Mouse (Mus musculus) hindbrain, embryonic 13.5 days (tissue): ENCODE results near the gene Itgad. TPM values are rescaled to one million over a fixed set of nuclear protein-coding genes. Genes with fewer than 3 reads are reported as not detected.

ENCODE experiments used
- ATAC-seq: fragments of 200-750 bp; cut with Nextera tagmentation; 2 replicates; pipeline ENCODE4 v1.8.0; 2017; ENCODE audit warnings: moderate TSS enrichment; ENCODE audit not compliant: low FRiP score
- H3K27ac ChIP-seq: fragments of 300-500 bp; sonication (generic); 2 replicates; pipeline ENCODE4 v1.5.1; 2015; ENCODE audit warnings: inconsistent platforms, mild to moderate bottlenecking, moderate library complexity
- H3K27me3 ChIP-seq: fragments of 300-500 bp; sonication (generic); 2 replicates; pipeline ENCODE4 v1.6.1; 2015; ENCODE audit warnings: mild to moderate bottlenecking, inconsistent platforms
- H3K36me3 ChIP-seq: fragments of 300-500 bp; sonication (generic); 2 replicates; pipeline ENCODE4 v1.6.1; 2015; ENCODE audit warnings: mild to moderate bottlenecking, inconsistent platforms
- H3K4me1 ChIP-seq: fragments of 300-500 bp; sonication (generic); replicated peaks from 2 replicates; pipeline ENCODE4 v1.6.1; 2015; ENCODE audit warnings: inconsistent platforms
- H3K4me2 ChIP-seq: fragments of 300-500 bp; sonication (generic); 2 replicates; pipeline ENCODE4 v1.6.1; 2015; ENCODE audit warnings: inconsistent platforms, mild to moderate bottlenecking, moderate library complexity
- H3K4me3 ChIP-seq: fragments of 300-500 bp; sonication (generic); 2 replicates; pipeline ENCODE4 v1.5.1; 2015; ENCODE audit warnings: mild to moderate bottlenecking, inconsistent platforms
- H3K9ac ChIP-seq: fragments of 300-500 bp; sonication (generic); 2 replicates; pipeline ENCODE4 v1.6.1; 2015; ENCODE audit warnings: mild to moderate bottlenecking, inconsistent platforms
- H3K9me3 ChIP-seq: fragments of 300-500 bp; sonication (generic); 2 replicates; pipeline ENCODE4 v1.6.1; 2016; ENCODE audit warnings: inconsistent platforms
- WGBS: fragments of 180-500 bp; shearing (Covaris S2); methylation state at CpG from one replicate; pipeline ENCODE4 v1.1.7; 2015; 5-methylcytosine and 5-hydroxymethylcytosine counted together
- polyA plus RNA-seq: library from polyadenylated mRNA; unstranded; fragments of >200 nt; fragmentation: Nextera tagmentation; extraction: Ambion mirVana; gene quantifications from 2 replicates; pipeline ENCODE4 v1.2.1, GENCODE M21; 2015

Gene Itgad
- polyA plus RNA-seq, 1 experiment from 2014 or later = not detected

DNA sequence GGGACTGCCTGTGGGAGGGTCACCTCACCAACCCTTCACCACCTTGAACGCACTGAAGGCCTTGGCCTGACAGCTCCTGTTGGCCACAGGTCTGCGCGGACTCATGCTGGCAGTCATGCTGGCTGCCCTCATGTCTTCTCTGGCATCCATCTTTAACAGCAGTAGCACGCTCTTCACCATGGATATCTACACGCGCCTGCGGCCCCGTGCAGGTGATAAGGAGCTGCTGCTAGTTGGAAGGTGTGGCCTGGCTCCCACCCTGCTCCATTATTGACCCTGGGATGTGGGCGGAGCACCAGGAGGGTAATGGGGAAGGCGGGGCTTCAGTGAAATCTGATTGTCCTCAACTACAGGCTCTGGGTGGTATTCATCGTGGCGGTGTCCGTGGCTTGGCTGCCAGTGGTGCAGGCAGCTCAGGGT, 116.3 kb downstream of the Itgad start:
- Histone ChIP-seq H3K27ac (no peak overlapping the region), H3K9ac (no peak overlapping the region), H3K4me3 (no peak overlapping the region), H3K4me2 (no peak overlapping the region), H3K4me1 (no peaks in the 10 kb centered on the region), H3K9me3 (no peaks in the 10 kb centered on the region), H3K36me3 (peaks cover 50% of the 10 kb centered on the region), H3K27me3 (no peaks in the 10 kb centered on the region)
- no peak for ATAC-seq
- 65% methylated on average over 13 of the region's 13 CpGs for WGBS

GRCm38 (mm10) chr7:128271496-128271895, 117.3 kb downstream of the Itgad start:
- Histone ChIP-seq H3K27me3 (no peaks in the 10 kb centered on the region), H3K9ac (no peak overlapping the region), H3K36me3 (peaks cover 60% of the 10 kb centered on the region), H3K4me3 (no peak overlapping the region), H3K27ac (no peak overlapping the region), H3K4me1 (no peaks in the 10 kb centered on the region), H3K9me3 (no peaks in the 10 kb centered on the region), H3K4me2 (no peak overlapping the region)
- 94% methylated on average over 9 of the region's 9 CpGs for WGBS
- ATAC-seq = no peak

Other genes starting within 250 kb of the Itgad start
- 47.1 and 50.9 TPM in 2 replicates for gene Kat8, start 241.9 kb upstream of the Itgad start, polyA plus RNA-seq
- gene Prss8, start 224.3 kb upstream of the Itgad start, polyA plus RNA-seq = 0.26 and 0.30 TPM in 2 replicates
- gene Prss36, start 207.7 kb upstream of the Itgad start, polyA plus RNA-seq = 11.8 and 13.3 TPM in 2 replicates
- 397 and 402 TPM in 2 replicates for gene Fus, start 186.9 kb upstream of the Itgad start, polyA plus RNA-seq
- gene Pycard, start 160.5 kb upstream of the Itgad start, polyA plus RNA-seq = 6.5 and 8.2 TPM in 2 replicates
- 0.13 TPM in 1 of 2 replicates, not detected in the other for gene Trim72, start 150.4 kb upstream of the Itgad start, polyA plus RNA-seq
- gene Itgam, start 91.7 kb upstream of the Itgad start, polyA plus RNA-seq = 1.1 and 1.4 TPM in 2 replicates
- not detected in 2 replicates for gene Gm49368, start 91.7 kb upstream of the Itgad start, polyA plus RNA-seq
- gene Itgax, start 24.8 kb upstream of the Itgad start, polyA plus RNA-seq = 0.17 TPM in 1 of 2 replicates, not detected in the other
- gene Cox6a2, start 52.0 kb downstream of the Itgad start, polyA plus RNA-seq = 0.70 and 1.1 TPM in 2 replicates
- 15.0 and 15.2 TPM in 2 replicates for gene Armc5, start 83.0 kb downstream of the Itgad start, polyA plus RNA-seq
- 10.6 and 11.4 TPM in 2 replicates for gene 9130023H24Rik, start 83.7 kb downstream of the Itgad start, polyA plus RNA-seq
- 27.9 and 31.0 TPM in 2 replicates for gene Tgfb1i1, start 92.4 kb downstream of the Itgad start, polyA plus RNA-seq
- not detected in 2 replicates for gene Slc5a2, start 111.3 kb downstream of the Itgad start, polyA plus RNA-seq
- gene BC017158, start 143.8 kb downstream of the Itgad start, polyA plus RNA-seq = 17.2 and 20.3 TPM in 2 replicates